Comparison of ENCODE assay signal across 7 mouse cellular contexts in genomic region chr12:71310068-71310931, GRCm38 (mm10). TPM values are rescaled to one million over a fixed set of nuclear protein-coding genes. Genes with fewer than 3 reads are reported as not detected.
A peak's percentile ranks its signal among the peaks of the same experiment; 100 is the strongest.
DNase-seq lines count a peak whose midpoint lies in the region; ATAC-seq and TF ChIP-seq lines count a peak whose summit lies in the region.

No protein-coding gene starts in this region.

- peak overlapping the region; percentile 70 for H3K4me3 ChIP-seq in ES-Bruce4 (ENCODE audit: low read depth, low read length)
- peak overlapping the region; percentile 73 to 82 for H3K4me3 ChIP-seq in heart, embryonic 14.5 days (ENCODE audit: control insufficient read depth in 1 of 2, insufficient read depth in 1 of 2, low read depth in 1 of 2, low read length in 2 of 2)
- peak overlapping the region; percentile 86 for H3K4me3 ChIP-seq in midbrain, embryonic 13.5 days (replicated peaks)

- peak overlapping the region; percentile 76 for H3K9ac ChIP-seq in ES-Bruce4 (ENCODE audit: low read depth, poor library complexity, severe bottlenecking)
- peak overlapping the region; percentile 91 for H3K9ac ChIP-seq in heart, embryonic 14.5 days (ENCODE audit: low read length)
- peak overlapping the region; percentile 94 for H3K9ac ChIP-seq in midbrain, embryonic 13.5 days (replicated peaks)

- peak; percentile 36; the same call in 1 of the 2 replicates for ATAC-seq in heart, embryonic 14.5 days (ENCODE audit: insufficient number of reproducible peaks, insufficient read depth, low FRiP score, low read depth)
- peak; percentile 84 for ATAC-seq in midbrain, embryonic 13.5 days

- H3K36me3 ChIP-seq in ES-Bruce4 (ENCODE audit: control insufficient read depth, insufficient read depth, low read length, poor library complexity, severe bottlenecking): 0 out of 2 replicates have a peak, but pooled peaks cover 2% of the 10 kb centered on the region
- H3K36me3 ChIP-seq in heart, embryonic 14.5 days (ENCODE audit: control insufficient read depth, insufficient read depth, low read length): peaks cover 25% of the 10 kb centered on the region
- H3K36me3 ChIP-seq in midbrain, embryonic 13.5 days: peaks cover 22% of the 10 kb centered on the region

- no peak for TF ChIP-seq CTCF in ES-Bruce4 (IDR thresholded peaks at IDR 0.05; ENCODE audit: low read depth, low read length)

- 0 out of 2 replicates have a peak, but pooled peaks have one; percentile 8 for TF ChIP-seq EP300 in ES-Bruce4 (IDR thresholded peaks at IDR 0.05; ENCODE audit: insufficient read depth, low read depth, low read length)

- H3K27me3 ChIP-seq in ES-Bruce4 (ENCODE audit: control insufficient read depth, insufficient read depth, low read length, poor library complexity, severe bottlenecking): no peaks in the 10 kb centered on the region
- H3K27me3 ChIP-seq in heart, embryonic 14.5 days (ENCODE audit: control insufficient read depth, insufficient read depth, low read length): no peaks in the 10 kb centered on the region
- 0 out of 2 replicates have a peak, but pooled peaks cover 10% of the 10 kb centered on the region for H3K27me3 ChIP-seq in midbrain, embryonic 13.5 days

- peak; percentile 36 for DNase-seq in Muller cell, postnatal 12 days (ENCODE audit: inconsistent ontology term)
- peak; percentile 52 for DNase-seq in embryo, embryonic 10 days (ENCODE audit: low spot score)
- DNase-seq in left cerebral cortex, adult 8-10 months (ENCODE audit: low spot score in 2 of 2): peak; percentile 8 to 17
- peak; percentile 50 for DNase-seq in testis, postnatal 10 days (ENCODE audit: low spot score)

- WGBS in heart, embryonic 14.5 days: under 1% methylated on average over 56 of the region's 56 CpGs
- WGBS in midbrain, embryonic 13.5 days: 2% methylated on average over 55 of the region's 56 CpGs

- no peak overlapping the region for H3K27ac ChIP-seq in ES-Bruce4 (ENCODE audit: insufficient read depth, low read length)
- peak overlapping the region; percentile 77 to 89 for H3K27ac ChIP-seq in heart, embryonic 14.5 days (replicated peaks in 1 of 2; ENCODE audit: control insufficient read depth in 1 of 2, insufficient read depth in 1 of 2, low read depth in 2 of 2, low read length in 2 of 2)
- H3K27ac ChIP-seq in midbrain, embryonic 13.5 days: peak overlapping the region; percentile 94

- H3K4me2 ChIP-seq in heart, embryonic 14.5 days (ENCODE audit: low read length): peak overlapping the region; percentile 80
- H3K4me2 ChIP-seq in midbrain, embryonic 13.5 days (replicated peaks): peak overlapping the region; percentile 76

- H3K9me3 ChIP-seq in ES-Bruce4 (replicated peaks; ENCODE audit: control insufficient read depth, insufficient read depth, low read length, poor library complexity, severe bottlenecking): no peaks in the 10 kb centered on the region
- no peaks in the 10 kb centered on the region for H3K9me3 ChIP-seq in heart, embryonic 14.5 days (ENCODE audit: control insufficient read depth, low read length)
- no peaks in the 10 kb centered on the region for H3K9me3 ChIP-seq in midbrain, embryonic 13.5 days

- no peaks in the 10 kb centered on the region for H3K4me1 ChIP-seq in ES-Bruce4 (ENCODE audit: control insufficient read depth, insufficient read depth, low read length)
- H3K4me1 ChIP-seq in heart, embryonic 14.5 days (ENCODE audit: control insufficient read depth in 2 of 2, insufficient read depth in 2 of 2, low read length in 2 of 2): peaks cover 0 to 11% of the 10 kb centered on the region in 2 experiments; a peak in 3 of 4 replicates
- H3K4me1 ChIP-seq in midbrain, embryonic 13.5 days (replicated peaks): peaks cover 11% of the 10 kb centered on the region; the same call in 1 of the 2 replicates

- no peak for TF ChIP-seq POLR2A in ES-Bruce4 (IDR thresholded peaks at IDR 0.05; ENCODE audit: insufficient read depth, low read length)

RNA-seq across cellular contexts. Expression of gene Dact1, which starts 0.6 kb away (rescaled TPM):
- polyA plus RNA-seq in ES-Bruce4 (2011; ENCODE audit: insufficient read depth, insufficient read length, low read depth, missing spikeins): 5.8 and 6.4 TPM in 2 replicates
- polyA plus RNA-seq in heart, embryonic 14.5 days (2014; fragmentation: Nextera tagmentation; extraction: Ambion mirVana): 8.2 and 8.6 TPM in 2 replicates
- total RNA-seq in left cerebral cortex, adult 8-10 months (2022): 1 to 10 TPM; 5.0 to 9.1 (median 6.6) TPM
- 24.2 and 30.5 TPM in 2 replicates for polyA plus RNA-seq in midbrain, embryonic 13.5 days (2015; fragmentation: Nextera tagmentation; extraction: Ambion mirVana)
